Mouse (Mus musculus): ENCODE data around the gene Ubqln5.

Ubqln5 gene

DNA sequence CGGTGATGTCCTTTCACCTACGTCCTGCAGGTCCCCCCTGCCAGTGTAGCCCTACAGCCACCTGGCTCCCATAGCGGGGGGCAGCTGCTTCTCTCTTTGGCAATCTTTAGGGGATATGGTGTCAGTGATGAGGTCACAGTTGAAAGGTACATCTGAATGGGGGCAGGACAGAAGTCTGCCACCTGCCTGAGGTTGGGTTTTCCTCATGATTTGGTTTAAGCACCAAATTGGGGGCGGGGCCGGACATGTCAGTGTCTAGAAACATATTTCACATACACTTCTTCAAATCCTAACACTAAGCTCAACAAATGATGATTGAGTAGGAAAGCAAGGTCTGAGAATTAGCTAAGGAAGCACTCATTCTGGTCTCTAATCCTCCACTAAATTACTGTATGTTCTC lies at the start of gene Ubqln5:
Ubqln5 (minus strand) TSS at position 101 of the 400 bp plus-strand sequence.
- DNase-seq, result no peak

DNA sequence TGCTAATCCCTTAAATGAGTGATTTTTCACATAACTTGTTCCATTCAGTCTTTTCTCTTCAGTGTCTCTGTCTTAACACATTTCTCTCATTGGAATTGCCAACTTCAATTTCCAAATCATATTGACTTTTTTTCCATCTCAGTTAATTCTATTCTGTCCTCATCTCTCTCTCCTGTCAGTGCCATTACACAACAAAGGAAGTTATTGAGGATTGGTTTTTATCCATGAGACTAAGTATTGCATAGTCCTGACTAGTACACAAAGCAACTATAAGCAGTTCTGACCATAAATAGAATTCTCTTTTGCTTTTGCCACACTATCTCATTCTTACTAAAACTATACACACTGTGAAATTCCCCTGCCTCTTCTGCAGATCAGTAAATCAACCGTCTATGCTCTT lies 49.4 kb upstream of the Ubqln5 start:
- DNase-seq, result no peak

DNA sequence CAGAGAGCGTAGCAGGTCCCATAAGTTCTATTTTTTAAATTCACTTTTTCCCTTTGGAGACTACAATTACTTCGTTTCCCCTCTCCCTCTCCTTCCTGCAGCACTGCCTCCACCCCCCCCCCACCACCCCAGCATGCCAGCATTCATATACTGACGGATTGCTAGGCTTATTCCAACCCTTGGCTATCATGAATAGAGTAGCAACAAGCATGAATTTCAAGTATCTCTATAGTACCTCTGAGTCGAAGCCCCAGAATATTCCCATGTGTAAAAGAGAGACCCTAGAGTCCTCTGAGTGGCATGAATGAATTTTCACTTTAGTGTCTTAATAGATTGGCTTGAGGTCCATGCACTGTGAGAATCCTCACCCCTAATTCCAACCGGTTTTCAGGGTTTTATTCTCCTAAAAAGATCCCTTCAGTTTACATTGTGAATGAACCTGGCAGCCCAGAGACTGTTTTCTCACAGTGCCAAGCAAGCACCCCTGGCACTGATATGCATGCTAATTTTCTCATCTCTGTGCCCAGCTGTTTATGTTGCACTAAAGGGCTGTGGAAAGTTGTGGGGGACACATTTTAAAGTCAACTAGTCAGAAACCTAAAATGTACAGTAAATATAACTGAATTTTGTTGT lies 48.9 kb upstream of the Ubqln5 start:
- DNase-seq, result no peak

DNA sequence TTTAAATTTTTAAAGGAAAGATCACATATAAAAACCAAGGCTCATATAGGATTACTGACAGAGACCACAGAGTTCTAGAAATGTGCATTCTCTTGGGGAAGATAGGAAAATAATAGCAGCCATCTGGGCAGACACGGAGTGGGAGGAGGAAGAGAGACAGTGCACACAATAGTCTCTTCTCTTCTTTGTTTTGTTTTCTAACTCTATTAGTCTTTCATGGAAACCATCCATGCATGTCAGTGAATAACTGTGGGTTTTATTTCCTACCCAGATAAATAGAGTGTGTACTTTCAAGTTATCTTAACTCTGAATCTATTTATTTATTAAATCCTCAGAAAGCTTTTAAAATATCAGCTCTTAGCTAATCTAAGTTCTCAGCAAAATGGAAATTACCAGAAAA lies 45.5 kb upstream of the Ubqln5 start:
- no peak for DNase-seq

DNA sequence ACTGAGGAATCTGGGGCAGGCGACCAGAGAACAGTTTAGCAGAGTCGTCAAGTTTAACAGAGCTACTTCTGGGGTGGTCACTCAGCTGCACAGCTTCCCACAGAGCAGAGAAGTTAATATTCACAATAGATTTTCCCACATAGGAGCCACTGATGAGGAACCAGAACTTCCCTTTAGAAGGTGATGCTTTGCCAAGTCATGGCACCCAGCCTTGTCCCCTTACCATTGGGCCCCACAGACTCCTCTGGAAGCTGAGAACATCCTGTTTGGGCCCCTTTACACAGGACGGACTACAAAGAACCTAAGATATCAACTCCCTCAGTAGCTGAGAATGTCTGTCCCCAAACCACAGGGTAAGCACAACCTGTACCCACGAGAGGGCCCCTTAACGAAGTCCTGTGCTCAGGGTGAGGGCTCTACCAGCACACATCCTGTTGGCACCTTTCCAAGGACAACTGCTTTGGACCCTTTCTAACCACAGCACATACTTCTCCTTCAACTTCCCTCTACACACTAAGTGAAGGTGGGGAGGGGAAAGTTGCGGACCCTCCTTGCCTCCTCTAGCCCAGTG lies 40.1 kb upstream of the Ubqln5 start:
- no peak for DNase-seq

DNA sequence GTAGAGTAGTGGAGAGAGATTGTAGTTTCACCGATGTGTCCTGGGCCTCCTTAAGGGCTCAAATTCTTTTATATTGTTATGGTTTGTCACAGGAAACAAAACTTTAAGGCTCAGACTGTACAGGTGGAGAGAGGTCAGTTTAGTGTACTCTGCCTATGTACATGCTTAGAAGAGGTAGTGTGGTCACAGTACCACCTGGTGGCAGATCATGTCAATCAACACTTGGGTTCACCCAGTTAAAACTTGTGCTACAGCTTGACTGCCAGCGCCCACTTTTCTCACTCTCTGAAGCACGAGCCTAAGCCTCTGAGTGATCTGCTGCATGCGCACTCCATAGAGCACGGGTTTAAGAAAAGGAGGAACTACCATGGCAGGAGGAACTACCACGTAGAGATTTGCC lies 37.5 kb upstream of the Ubqln5 start:
- no peak for DNase-seq

DNA sequence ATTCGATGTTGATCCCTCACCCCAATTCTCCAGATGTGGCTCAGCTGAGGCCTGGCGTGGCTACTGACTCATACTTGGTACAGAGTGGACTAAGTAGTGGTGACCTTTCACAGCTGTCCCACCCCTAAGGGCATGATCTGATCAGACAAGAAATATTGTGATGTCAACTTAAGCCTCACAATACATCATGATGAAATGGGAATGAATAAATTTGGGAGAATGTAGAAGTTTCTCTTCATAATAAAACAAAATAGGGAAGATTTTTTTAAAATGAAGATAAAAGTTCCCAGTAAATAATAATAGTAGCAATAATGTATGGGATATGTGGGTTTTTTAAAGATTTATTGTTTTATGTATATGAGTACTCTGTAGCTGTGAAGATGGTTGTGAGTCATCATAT lies 20.8 kb upstream of the Ubqln5 start, which contains the start of gene Ubqlnl:
Ubqlnl (minus strand) TSS at position 101 of the 400 bp plus-strand sequence.
- DNase-seq, result no peak

DNA sequence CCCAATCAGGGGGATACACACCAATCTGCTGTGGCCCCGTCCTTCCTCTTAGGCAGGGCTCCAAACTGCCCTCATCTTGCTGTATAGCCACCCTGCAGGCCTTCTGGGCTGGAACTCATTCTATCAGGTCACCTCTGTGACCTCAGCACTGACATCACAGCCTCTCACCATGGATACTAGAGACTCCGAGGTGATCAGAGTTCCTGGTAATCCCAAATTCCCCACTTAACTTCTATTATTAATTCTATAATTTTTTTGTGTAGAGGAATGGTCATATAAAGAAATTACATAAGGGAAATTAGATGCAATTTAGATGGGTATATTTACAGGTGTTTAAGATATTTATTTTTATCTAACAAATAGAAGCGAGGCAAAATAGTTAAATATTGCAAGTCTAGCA lies 13.6 kb upstream of the Ubqln5 start, which contains the start of gene Ubqln3:
Ubqln3 (minus strand) TSS at position 101 of the 400 bp plus-strand sequence.
- DNase-seq, result no peak

DNA sequence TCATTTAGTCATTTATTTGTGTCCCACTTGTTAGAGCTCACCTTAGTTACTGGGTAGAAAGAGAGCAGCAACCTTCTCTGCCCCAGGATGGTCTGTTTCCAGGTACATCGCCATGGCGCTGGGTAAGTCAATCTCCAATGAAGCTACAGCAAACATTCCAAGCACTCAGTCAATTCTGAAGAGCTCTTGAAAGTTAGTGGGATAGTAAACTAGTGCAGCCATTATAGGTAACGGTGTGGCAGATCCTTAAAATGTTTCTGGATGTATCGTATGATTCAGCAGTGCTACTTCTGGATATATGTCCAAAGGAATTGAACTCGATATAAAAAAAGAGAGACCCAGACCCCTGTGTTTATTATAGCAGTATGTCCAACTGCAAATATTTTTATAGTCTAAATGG lies 7.7 kb upstream of the Ubqln5 start, which contains the start of gene Olfr643:
Olfr643 (minus strand) TSS at position 101 of the 400 bp plus-strand sequence.
- no peak for DNase-seq

DNA sequence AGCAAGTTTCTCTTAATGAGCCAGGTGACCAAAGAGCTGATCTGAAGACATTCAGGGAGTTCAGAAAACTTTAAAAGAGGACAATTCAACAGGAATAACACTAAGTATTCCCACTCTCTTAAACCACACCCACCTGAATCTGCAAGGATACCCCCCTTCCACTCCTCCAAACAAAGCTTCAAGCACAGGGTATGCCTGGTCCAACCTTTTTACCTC lies 25.0 kb downstream of the Ubqln5 start, which contains the start of gene Olfr646:
Olfr646 (plus strand) TSS at position 117 of the 216 bp plus-strand sequence.
- no peak for DNase-seq

DNA sequence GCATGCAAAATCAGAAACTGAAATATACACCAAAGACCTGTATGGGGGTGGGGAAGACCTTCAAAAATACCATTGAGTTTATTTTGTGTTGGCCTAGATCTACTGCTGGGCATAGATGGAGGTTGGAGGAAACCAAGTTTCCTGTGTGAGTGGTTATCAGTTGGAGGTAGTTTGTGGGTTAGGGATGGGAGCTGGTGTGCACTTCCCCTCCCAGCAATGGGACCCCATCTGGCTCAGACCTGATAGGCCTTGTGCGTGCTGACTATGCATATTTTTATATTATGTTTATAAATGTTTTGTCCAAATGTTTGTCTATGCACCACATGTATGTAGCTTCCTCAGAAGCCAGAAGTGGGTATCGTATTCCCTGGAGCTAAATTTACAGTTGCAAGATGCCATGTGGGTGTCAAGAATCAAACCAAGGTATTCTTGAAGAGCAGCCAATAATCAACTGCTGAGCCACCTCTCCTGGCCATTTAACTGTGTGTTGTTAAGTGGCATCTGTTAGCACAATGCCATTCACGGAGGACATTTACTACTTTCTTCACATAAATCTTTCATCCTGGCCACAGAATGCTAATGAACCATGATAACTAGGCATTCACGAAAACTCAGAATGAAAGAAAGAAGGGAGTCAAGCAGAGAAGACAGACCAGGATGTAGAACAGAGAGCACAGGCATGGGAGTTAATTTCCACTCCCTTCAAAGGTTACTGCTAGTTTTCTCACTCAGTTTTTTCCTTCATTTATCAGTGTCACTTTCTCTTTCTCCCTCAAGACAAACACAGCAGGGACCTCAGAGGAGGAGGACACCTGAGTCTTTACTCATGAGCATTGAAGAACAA lies 25.5 kb downstream of the Ubqln5 start:
- DNase-seq, result no peak

DNA sequence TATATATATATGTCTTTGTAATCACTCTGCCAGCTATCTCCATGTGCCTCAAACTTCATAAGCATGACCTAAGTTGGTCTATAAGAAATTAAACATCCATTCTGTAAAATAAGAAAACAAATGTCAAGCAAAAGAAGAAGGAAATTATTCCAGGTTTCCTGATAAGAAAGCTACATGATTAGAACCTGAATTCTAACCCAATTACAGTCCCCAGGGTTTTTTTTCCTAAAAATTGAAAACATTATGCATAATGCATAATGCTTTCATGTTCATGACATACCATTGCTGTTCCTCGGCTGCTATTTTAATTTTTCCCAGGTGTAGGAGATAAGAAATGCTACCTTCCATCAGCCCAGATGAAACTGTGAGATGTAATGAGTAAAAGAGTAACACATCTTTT lies 44.3 kb downstream of the Ubqln5 start, which contains the start of gene Olfr645:
Olfr645 (minus strand) TSS at position 101 of the 400 bp plus-strand sequence.
- no peak for DNase-seq

All from kidney, postnatal 10 days (tissue).